Mouse (Mus musculus) forebrain, embryonic 11.5 days (tissue): ENCODE results near the gene Lrrc41. TPM values are rescaled to one million over a fixed set of nuclear protein-coding genes. Genes with fewer than 3 reads are reported as not detected.

Experiments used
- ATAC-seq: fragments of 200-750 bp; cut with Nextera tagmentation; replicated peaks from 2 replicates; pipeline ENCODE4 v1.8.0; 2017; ENCODE audit warnings: moderate TSS enrichment; ENCODE audit not compliant: low FRiP score
- DNase-seq: peaks from one replicate; pipeline ENCODE4 v3.0.0-alpha.2; 2017; ENCODE audit warnings: low spot score
- H3K27ac ChIP-seq: fragments of 300-500 bp; sonication (generic); 2 replicates; pipeline ENCODE4 v1.5.1; 2014; ENCODE audit warnings: low read depth, low read length
- H3K27me3 ChIP-seq: fragments of 300-500 bp; sonication (generic); 2 replicates; pipeline ENCODE4 v1.6.1; 2014; ENCODE audit warnings: mild to moderate bottlenecking, low read length, mixed read lengths; ENCODE audit not compliant: control insufficient read depth, insufficient read depth
- H3K36me3 ChIP-seq: fragments of 300-500 bp; sonication (generic); 2 replicates; pipeline ENCODE4 v1.6.1; 2014; ENCODE audit warnings: mild to moderate bottlenecking, low read length, moderate library complexity, mixed read lengths; ENCODE audit not compliant: control insufficient read depth, insufficient read depth
- H3K4me1 ChIP-seq: fragments of 300-500 bp; sonication (generic); replicated peaks from 2 replicates; pipeline ENCODE4 v1.6.1; 2014; ENCODE audit warnings: low read length, mixed read lengths; ENCODE audit not compliant: control insufficient read depth, insufficient read depth
- H3K4me2 ChIP-seq: fragments of 300-500 bp; sonication (generic); 2 replicates; pipeline ENCODE4 v1.6.1; 2014; ENCODE audit warnings: low read depth, mild to moderate bottlenecking, low read length, moderate library complexity, mixed read lengths; ENCODE audit not compliant: severe bottlenecking
- H3K4me3 ChIP-seq: fragments of 300-500 bp; sonication (generic); 2 replicates; pipeline ENCODE4 v1.5.1; 2014; ENCODE audit warnings: low read depth, low read length
- H3K9ac ChIP-seq: fragments of 300-500 bp; sonication (generic); 2 replicates; pipeline ENCODE4 v1.6.1; 2014; ENCODE audit warnings: low read length
- H3K9me3 ChIP-seq: fragments of 300-500 bp; sonication (generic); 2 replicates; pipeline ENCODE4 v1.6.1; 2016; ENCODE audit warnings: low read length, mixed read lengths; ENCODE audit not compliant: control insufficient read depth
- WGBS: fragments of 180-500 bp; shearing (Covaris S2); extraction: QIAGEN DNeasy Blood & Tissue Kit; methylation state at CpG from one replicate; pipeline ENCODE4 v1.1.7; 2014; 5-methylcytosine and 5-hydroxymethylcytosine counted together
- polyA plus RNA-seq: library from polyadenylated mRNA; unstranded; fragments of >200 nt; fragmentation: Nextera tagmentation; extraction: Ambion mirVana; gene quantifications from 2 replicates; pipeline ENCODE4 v1.2.1, GENCODE M21; 2014

Gene Lrrc41
- polyA plus RNA-seq, 1 experiment from 2014 or later: 70.1 TPM

DNA sequence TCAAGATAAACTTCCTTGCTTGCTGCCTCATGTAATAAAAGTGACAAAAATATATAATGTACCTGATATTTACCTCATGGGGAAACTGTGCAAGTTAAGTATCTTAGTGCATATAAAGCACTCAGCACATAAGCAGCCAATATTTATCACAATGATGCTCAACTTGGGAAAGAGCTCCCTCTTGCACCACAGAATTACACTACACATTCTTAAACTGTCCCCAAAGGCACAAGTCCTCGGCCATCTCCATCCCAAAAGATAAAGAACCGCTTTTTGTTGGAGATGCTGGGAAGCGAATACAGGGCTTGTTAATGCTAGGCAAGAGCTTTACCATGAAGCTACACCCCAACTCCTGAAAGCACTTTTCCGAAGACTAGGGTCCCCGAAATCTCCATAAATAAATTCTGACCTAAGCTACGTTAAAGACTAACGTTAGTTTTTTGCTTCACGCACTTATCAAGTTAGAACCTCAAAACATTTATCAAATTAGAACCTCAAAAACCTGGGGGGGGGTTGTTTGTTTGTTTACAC is 859 bp upstream of the Lrrc41 start:
- ATAC-seq (no peak), DNase-seq (no peak)
- no peaks in the 10 kb centered on the region; the same call in 1 of the 2 replicates for H3K36me3 ChIP-seq
- peak overlapping the region; percentile 95 for H3K4me3 ChIP-seq
- H3K4me2 ChIP-seq: peak overlapping the region; percentile 86
- no peak overlapping the region for H3K27ac ChIP-seq
- peaks cover 8% of the 10 kb centered on the region; the same call in 1 of the 2 replicates for H3K4me1 ChIP-seq
- peak overlapping the region; percentile 98 for H3K9ac ChIP-seq
- 2% methylated on average over 8 of the region's 8 CpGs for WGBS
- no peaks in the 10 kb centered on the region for H3K27me3 ChIP-seq
- no peaks in the 10 kb centered on the region for H3K9me3 ChIP-seq

DNA sequence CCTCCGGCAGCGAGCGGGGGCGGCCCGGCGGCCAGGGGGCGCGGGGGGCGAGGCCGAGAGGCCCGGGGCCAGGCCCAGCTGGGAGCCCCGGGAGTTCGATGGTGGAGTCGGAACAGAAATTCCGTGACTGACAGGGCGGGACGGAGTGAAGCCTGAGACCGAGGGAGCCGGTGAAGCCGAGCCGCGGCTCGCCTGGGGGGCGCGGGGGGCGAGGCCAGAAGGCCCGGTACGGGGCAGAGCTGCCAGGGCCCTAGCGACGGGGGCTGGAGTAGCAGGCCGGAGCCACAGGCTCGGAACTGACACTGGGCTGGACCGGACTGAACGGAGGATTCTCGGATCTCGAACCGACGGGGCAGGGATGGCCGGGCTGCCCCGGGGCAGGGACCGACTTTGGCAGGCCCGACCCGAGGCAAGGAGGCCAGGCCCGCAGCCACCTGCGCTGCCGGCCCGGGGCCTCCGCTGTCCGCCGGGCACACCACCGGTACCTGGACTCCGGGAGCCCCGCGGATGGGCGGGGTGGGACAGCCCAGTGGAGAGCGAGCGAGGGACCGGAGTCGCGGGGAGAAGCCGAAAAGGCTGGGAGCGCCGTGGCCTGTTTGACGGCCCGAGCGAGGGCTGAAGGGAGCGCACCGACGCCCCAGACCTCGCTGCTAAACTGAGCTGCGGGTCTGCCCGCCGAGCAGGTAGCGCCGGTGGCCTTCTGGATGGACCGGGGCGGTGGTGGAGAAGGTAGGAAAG is 731 bp downstream of the Lrrc41 start:
- Histone ChIP-seq H3K27ac (peak overlapping the region; percentile 95), H3K9me3 (no peaks in the 10 kb centered on the region), H3K4me1 (peaks cover 8% of the 10 kb centered on the region; the same call in 1 of the 2 replicates), H3K4me2 (peak overlapping the region; percentile 86), H3K4me3 (peak overlapping the region; percentile 95), H3K27me3 (no peaks in the 10 kb centered on the region), H3K9ac (peak overlapping the region; percentile 98), H3K36me3 (peaks cover 4% of the 10 kb centered on the region; the same call in 1 of the 2 replicates)
- ATAC-seq (peak; percentile 77), DNase-seq (peak; percentile 89)
- WGBS: under 1% methylated on average over 68 of the region's 77 CpGs

DNA sequence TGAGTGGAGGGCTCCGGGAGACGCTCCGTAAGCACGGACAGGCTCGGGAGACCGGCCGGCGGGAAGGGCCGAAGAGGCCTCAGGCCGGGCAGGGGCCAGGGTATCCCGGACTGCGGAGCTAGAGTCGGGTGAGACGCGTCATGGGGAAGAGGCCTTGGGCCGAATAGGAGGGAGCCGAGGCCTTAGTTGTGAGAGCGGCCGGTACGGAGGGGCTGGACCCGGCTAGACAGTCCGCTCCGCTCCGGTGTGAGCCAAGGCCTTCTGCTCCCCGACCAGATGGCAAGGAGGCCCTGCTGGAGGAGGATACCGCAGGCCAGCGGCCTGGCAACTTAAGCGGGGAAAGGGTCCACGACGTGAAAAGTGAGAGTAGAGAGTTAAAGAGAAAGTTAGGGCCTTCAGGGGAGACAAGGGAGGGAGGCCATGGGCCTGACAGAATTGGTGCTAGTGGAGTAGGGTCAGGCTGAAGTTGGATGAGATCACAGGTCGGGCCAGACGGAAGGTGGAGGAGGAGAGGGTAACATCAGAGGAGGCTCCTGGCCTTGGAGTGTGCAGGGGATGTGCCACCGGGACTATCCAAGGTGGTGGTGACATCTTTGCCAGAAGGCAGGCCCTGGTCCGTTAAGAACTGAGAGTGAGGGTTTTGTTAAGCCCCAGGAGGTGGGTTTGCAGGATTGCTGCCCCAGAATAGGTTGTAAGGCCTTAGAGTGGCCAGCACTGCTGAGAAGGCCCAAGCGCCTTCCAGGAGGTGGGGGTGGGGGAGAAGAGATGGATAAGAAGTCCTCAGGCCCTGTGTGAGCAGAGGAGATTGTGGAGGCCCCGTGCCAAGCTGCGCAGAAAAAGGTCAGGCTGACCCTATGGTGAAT is 1.5 kb downstream of the Lrrc41 start:
- H3K9ac ChIP-seq: peak overlapping the region; percentile 98
- H3K4me2 ChIP-seq: peak overlapping the region; percentile 86
- H3K27ac ChIP-seq: peak overlapping the region; percentile 95; the same call in 1 of the 2 replicates
- no peaks in the 10 kb centered on the region for H3K27me3 ChIP-seq
- peak overlapping the region; percentile 95 for H3K4me3 ChIP-seq
- ATAC-seq (peak; percentile 21), DNase-seq (peak; percentile 76)
- WGBS: 2% methylated on average over 37 of the region's 37 CpGs
- peaks cover 8% of the 10 kb centered on the region; the same call in 1 of the 2 replicates for H3K4me1 ChIP-seq
- H3K9me3 ChIP-seq: no peaks in the 10 kb centered on the region
- H3K36me3 ChIP-seq: peaks cover 4% of the 10 kb centered on the region; the same call in 1 of the 2 replicates

- no peaks in the 10 kb centered on the region for H3K9me3 ChIP-seq
- H3K27ac ChIP-seq: no peak overlapping the region
- no peak for ATAC-seq
- H3K4me1 ChIP-seq: peaks cover 8% of the 10 kb centered on the region; the same call in 1 of the 2 replicates
- no peaks in the 10 kb centered on the region for H3K27me3 ChIP-seq
- no peak for DNase-seq
- H3K9ac ChIP-seq: peak overlapping the region; percentile 98
- H3K36me3 ChIP-seq: peaks cover 4% of the 10 kb centered on the region; the same call in 1 of the 2 replicates
- H3K4me2 ChIP-seq: peak overlapping the region; percentile 86
- H3K4me3 ChIP-seq: peak overlapping the region; percentile 95
- 67% methylated on average over 3 of the region's 3 CpGs for WGBS
Measured at GRCm38 (mm10) chr4:116077240-116078095, 2.4 kb downstream of the Lrrc41 start.

DNA sequence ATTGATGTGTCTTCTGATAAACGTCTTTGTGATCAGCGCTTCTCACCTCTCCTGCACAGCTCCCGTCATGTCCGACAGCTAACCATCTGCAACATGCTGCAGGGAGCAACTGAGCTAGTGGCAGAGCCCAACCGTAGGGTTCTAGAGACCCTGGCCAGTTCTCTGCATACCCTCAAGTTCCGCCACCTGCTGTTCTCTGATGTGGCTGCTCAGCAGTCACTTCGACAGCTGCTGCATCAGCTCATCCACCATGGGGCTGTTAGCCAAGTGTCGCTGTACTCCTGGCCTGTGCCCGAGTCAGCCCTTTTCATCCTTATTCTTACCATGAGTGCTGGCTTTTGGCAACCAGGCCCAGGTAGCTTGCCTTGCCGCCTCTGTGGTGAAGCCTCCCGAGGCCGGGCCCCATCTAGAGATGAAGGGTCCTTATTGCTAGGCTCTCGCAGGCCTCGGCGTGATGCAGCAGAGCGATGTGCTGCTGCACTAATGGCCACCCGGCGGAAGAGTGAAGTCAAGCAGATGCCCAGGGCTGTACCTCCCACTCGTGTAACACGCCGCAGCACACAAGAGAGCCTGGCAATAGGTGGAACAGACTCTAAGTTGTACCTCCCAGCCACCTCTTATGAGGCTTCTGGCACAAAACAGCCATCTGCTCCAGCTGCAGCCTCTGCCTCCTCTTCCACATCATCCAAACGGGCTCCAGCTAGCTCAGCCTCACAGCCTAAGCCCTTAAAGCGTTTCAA is 13.6 kb downstream of the Lrrc41 start:
- 90% methylated on average over 23 of the region's 23 CpGs for WGBS
- no peaks in the 10 kb centered on the region for H3K27me3 ChIP-seq
- H3K9me3 ChIP-seq: no peaks in the 10 kb centered on the region
- H3K27ac ChIP-seq: no peak overlapping the region
- DNase-seq (no peak), ATAC-seq (no peak)
- no peak overlapping the region for H3K4me2 ChIP-seq
- no peak overlapping the region for H3K9ac ChIP-seq
- H3K4me3 ChIP-seq: no peak overlapping the region
- no peaks in the 10 kb centered on the region for H3K4me1 ChIP-seq
- H3K36me3 ChIP-seq: peaks cover 11% of the 10 kb centered on the region

DNA sequence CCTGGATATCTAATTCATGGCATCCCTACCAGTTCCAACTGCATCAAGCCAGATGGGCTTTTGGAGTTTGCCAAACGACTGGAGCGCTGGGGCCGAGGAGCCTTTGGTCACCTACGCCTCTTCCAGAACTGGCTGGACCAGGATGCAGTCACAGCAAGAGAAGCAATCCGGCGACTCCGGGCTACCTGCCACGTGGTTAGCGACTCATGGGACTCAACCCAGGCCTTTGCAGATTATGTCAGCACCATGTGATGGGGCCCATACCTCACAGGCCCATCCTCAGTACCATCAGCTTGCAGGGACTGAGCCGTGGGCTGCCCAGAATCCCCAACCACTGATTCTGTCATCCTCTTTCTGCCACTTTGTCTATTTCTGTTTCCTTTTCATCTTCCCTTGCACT is 21.2 kb downstream of the Lrrc41 start:
- Histone ChIP-seq H3K4me3 (no peak overlapping the region), H3K27ac (no peak overlapping the region), H3K9me3 (no peaks in the 10 kb centered on the region), H3K36me3 (peaks cover 23% of the 10 kb centered on the region), H3K4me2 (no peak overlapping the region), H3K27me3 (no peaks in the 10 kb centered on the region), H3K4me1 (no peaks in the 10 kb centered on the region), H3K9ac (no peak overlapping the region)
- WGBS: 91% methylated on average over 10 of the region's 10 CpGs
- DNase-seq: no peak
- ATAC-seq: no peak

DNA sequence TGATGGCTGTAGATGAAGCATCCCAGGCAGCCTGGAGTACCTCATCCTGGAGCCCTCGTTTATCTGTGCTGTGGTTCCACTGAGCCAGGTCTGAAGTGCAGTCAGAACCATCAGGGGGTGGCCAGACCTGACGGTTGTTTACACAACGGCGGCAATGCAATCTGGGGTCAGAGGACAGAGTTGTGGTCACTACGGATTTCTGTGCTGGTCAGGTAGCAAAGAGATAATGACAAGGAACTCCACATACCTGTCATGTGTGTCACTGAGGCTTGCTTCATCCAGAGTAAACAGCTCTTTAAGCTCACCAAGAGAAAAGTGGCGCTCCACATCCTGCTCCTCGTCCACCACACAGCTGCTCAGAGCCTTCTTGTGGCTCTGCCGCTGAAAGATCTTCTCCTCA is 22.1 kb downstream of the Lrrc41 start:
- Histone ChIP-seq H3K36me3 (peaks cover 23% of the 10 kb centered on the region), H3K4me2 (no peak overlapping the region), H3K9ac (no peak overlapping the region), H3K27ac (no peak overlapping the region), H3K9me3 (no peaks in the 10 kb centered on the region), H3K27me3 (no peaks in the 10 kb centered on the region), H3K4me3 (no peak overlapping the region), H3K4me1 (no peaks in the 10 kb centered on the region)
- DNase-seq (no peak), ATAC-seq (no peak)
- WGBS: 92% methylated on average over 8 of the region's 8 CpGs
